Mouse (Mus musculus) ES-E14 (cell line): ENCODE measurements at regions not wholly inside any gene's neighbourhood (a gene's known extent, or its start where the extent isn't known, plus 50 kb on each side); places are given as distances from the start of the nearest gene placed in this dataset.

Experiments used
- DNase-seq: peaks from one replicate; pipeline ENCODE4 v3.0.0-alpha.2; 2013; ENCODE audit warnings: low read depth, low spot score
- H3K27ac ChIP-seq: 2 replicates; pipeline ENCODE4 v1.5.1; 2012; ENCODE audit warnings: low read depth, mild to moderate bottlenecking, low read length, moderate library complexity, mixed read lengths; ENCODE audit not compliant: poor library complexity, insufficient read depth, severe bottlenecking
- H3K36me3 ChIP-seq: 2 replicates; pipeline ENCODE4 v1.6.1; 2012; ENCODE audit warnings: mild to moderate bottlenecking, low read length, moderate library complexity, mixed read lengths; ENCODE audit not compliant: control insufficient read depth, poor library complexity, insufficient read depth, severe bottlenecking
- H3K4me1 ChIP-seq, 2 experiments: fragments of 150-350 bp in 1 of 2; sonication (generic) in 1 of 2; 2 replicates each; pipeline ENCODE4 v1.6.1; 2012; ENCODE audit warnings: low read length in 2 of 2, mild to moderate bottlenecking in 1 of 2, mixed read lengths in 1 of 2; ENCODE audit not compliant: control insufficient read depth in 2 of 2, insufficient read depth in 2 of 2, poor library complexity in 1 of 2
- H3K4me3 ChIP-seq, 2 experiments: fragments of 150-350 bp in 1 of 2; sonication (generic) in 1 of 2; 2 replicates each; pipeline ENCODE4 v1.5.1; 2012; ENCODE audit warnings: low read length in 2 of 2, low read depth in 1 of 2, mild to moderate bottlenecking in 1 of 2, mixed read lengths in 1 of 2; ENCODE audit not compliant: insufficient read depth in 1 of 2, poor library complexity in 1 of 2, severe bottlenecking in 1 of 2
- H3K9ac ChIP-seq: 2 replicates; pipeline ENCODE4 v1.6.1; 2012; ENCODE audit warnings: low read depth, mild to moderate bottlenecking, low read length, mixed read lengths; ENCODE audit not compliant: poor library complexity, insufficient read depth, severe bottlenecking
- H3K9me3 ChIP-seq: fragments of 150-350 bp; sonication (generic); 2 replicates; pipeline ENCODE4 v1.6.1; 2012; ENCODE audit warnings: low read depth, mild to moderate bottlenecking, low read length; ENCODE audit not compliant: control insufficient read depth, insufficient read depth
- CHD2 ChIP-seq: IDR thresholded peaks from 2 replicates; pipeline ENCODE4 v1.6.1; 2014; ENCODE audit warnings: mild to moderate bottlenecking, low read depth, low read length, inconsistent platforms
- HCFC1 ChIP-seq: IDR thresholded peaks from 2 replicates; pipeline ENCODE4 v1.6.1; 2012; ENCODE audit warnings: low read length, inconsistent platforms, borderline replicate concordance; ENCODE audit not compliant: insufficient read depth
- MAFK ChIP-seq: IDR thresholded peaks from 2 replicates; pipeline ENCODE4 v1.6.1; 2014; ENCODE audit warnings: mild to moderate bottlenecking, low read depth, low read length, inconsistent platforms; ENCODE audit not compliant: insufficient read depth
- ZC3H11A ChIP-seq: IDR thresholded peaks from 2 replicates; pipeline ENCODE4 v1.6.1; 2012; ENCODE audit warnings: low read depth, mild to moderate bottlenecking, inconsistent platforms, low read length, borderline replicate concordance
- ZNF384 ChIP-seq: IDR thresholded peaks from 2 replicates; pipeline ENCODE4 v1.6.1; 2012; ENCODE audit warnings: low read depth, low read length, inconsistent platforms
- in situ Hi-C, 2 experiments: fragments of 600-800 bp; cut with MboI; formaldehyde crosslinking; loops; one replicate each; pipeline ENCODE4 v1.15.1; 2025; ENCODE audit warnings: low sequenced_read_pairs in 2 of 2, inconsistent platforms in 1 of 2; ENCODE audit not compliant: unreplicated experiment in 2 of 2

GRCm38 (mm10) chr17:52067721-52068120 lies 234.6 kb upstream of the Satb1 start:
- Histone ChIP-seq H3K27ac (no peak overlapping the region), H3K9me3 (no peaks in the 10 kb centered on the region), H3K36me3 (no peaks in the 10 kb centered on the region), H3K9ac (no peak overlapping the region), H3K4me1 (no peaks in the 10 kb centered on the region), H3K4me3 (no peak overlapping the region)
- in situ Hi-C loops = no loop called here
- no peak for TF ChIP-seq MAFK
- DNase-seq = no peak

GRCm38 (mm10) chr17:52064618-52065017 lies 231.5 kb upstream of the Satb1 start:
- H3K36me3 ChIP-seq = no peaks in the 10 kb centered on the region
- no peak overlapping the region for H3K27ac ChIP-seq
- no peaks in the 10 kb centered on the region for H3K9me3 ChIP-seq
- in situ Hi-C loops = no loop called here
- H3K9ac ChIP-seq = no peak overlapping the region
- no peaks in the 10 kb centered on the region for H3K4me1 ChIP-seq
- H3K4me3 ChIP-seq = no peak overlapping the region
- DNase-seq = no peak
- TF ChIP-seq ZC3H11A (no peak), ZNF384 (no peak), CHD2 (no peak), HCFC1 (no peak), MAFK (no peak)

- H3K27ac ChIP-seq = no peak overlapping the region
- in situ Hi-C loops = no loop called here
- no peaks in the 10 kb centered on the region for H3K4me1 ChIP-seq
- no peak for DNase-seq
- no peaks in the 10 kb centered on the region for H3K36me3 ChIP-seq
- H3K9me3 ChIP-seq = no peaks in the 10 kb centered on the region
- H3K9ac ChIP-seq = no peak overlapping the region
- no peak overlapping the region for H3K4me3 ChIP-seq
- TF ChIP-seq CHD2 (no peak), MAFK (no peak), HCFC1 (no peak), ZNF384 (no peak), ZC3H11A (no peak)
Observed at GRCm38 (mm10) chr17:52063121-52063520, 230.0 kb upstream of the Satb1 start.

GRCm38 (mm10) chr17:52062096-52062665 lies 229.1 kb upstream of the Satb1 start:
- no peaks in the 10 kb centered on the region for H3K9me3 ChIP-seq
- no peak overlapping the region for H3K4me3 ChIP-seq
- in situ Hi-C loops = no loop called here
- no peak overlapping the region for H3K27ac ChIP-seq
- H3K9ac ChIP-seq = no peak overlapping the region
- DNase-seq = no peak
- TF ChIP-seq ZC3H11A (no peak), ZNF384 (no peak), MAFK (no peak), CHD2 (no peak), HCFC1 (no peak)
- H3K36me3 ChIP-seq = no peaks in the 10 kb centered on the region
- H3K4me1 ChIP-seq = no peaks in the 10 kb centered on the region

GRCm38 (mm10) chr17:52036479-52036878 lies 203.4 kb upstream of the Satb1 start:
- TF ChIP-seq HCFC1 = no peak
- TF ChIP-seq ZC3H11A = no peak
- TF ChIP-seq ZNF384 = no peak
- TF ChIP-seq CHD2 = no peak
- in situ Hi-C loops = no loop called here
- no peak for DNase-seq
- Histone ChIP-seq H3K27ac (no peak overlapping the region), H3K9me3 (no peaks in the 10 kb centered on the region), H3K4me1 (no peaks in the 10 kb centered on the region), H3K36me3 (no peaks in the 10 kb centered on the region), H3K4me3 (no peak overlapping the region), H3K9ac (no peak overlapping the region)
